Mouse (Mus musculus) cerebellum, postnatal 25 days (tissue): ENCODE results near the gene Tprn.

ENCODE experiments used
- DNase-seq, 2 experiments: peaks; one replicate each; pipeline ENCODE4 v3.0.0; 2021; ENCODE audit warnings: mixed read lengths in 2 of 2

Tprn gene

GRCm38 (mm10) chr2:25262291-25262767 is at the start of gene Tprn:
Gene Tprn (plus strand): TSS chr2:25262618.
- peak; percentile 97 to 98 for DNase-seq

GRCm38 (mm10) chr2:25213266-25213865 is 49.1 kb upstream of the Tprn start:
- DNase-seq = no peak

GRCm38 (mm10) chr2:25214444-25214843 is 48.0 kb upstream of the Tprn start, which contains the start of gene Stpg3:
Gene Stpg3 (minus strand): TSS chr2:25214637.
- DNase-seq = no peak

DNA sequence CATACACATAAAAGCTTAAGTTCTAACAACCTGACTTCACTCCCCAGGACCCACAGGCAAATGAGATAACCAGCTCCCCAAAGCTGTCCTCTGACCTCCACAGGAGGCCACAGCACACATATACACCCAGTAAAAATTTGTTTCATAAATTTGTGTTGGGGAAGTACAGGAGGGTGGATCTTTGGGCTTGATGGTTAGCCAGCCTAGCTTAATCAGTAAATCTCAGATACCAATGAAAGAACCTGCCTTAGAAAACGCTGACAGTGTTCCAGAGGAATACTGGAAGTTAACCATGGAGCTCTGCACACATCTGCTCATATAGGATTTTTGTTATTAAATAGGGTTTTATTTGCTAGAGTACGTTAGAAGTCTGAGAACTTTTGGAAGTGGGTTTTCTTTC is 44.8 kb upstream of the Tprn start:
- DNase-seq = no peak

- DNase-seq = no peak
Observed at GRCm38 (mm10) chr2:25218445-25218844, 44.0 kb upstream of the Tprn start, which contains the start of gene Fam166a. Gene Fam166a (plus strand): TSS chr2:25218745.

- DNase-seq = no peak
Observed at GRCm38 (mm10) chr2:25221331-25221772, 41.1 kb upstream of the Tprn start.

GRCm38 (mm10) chr2:25223681-25224491 is 38.5 kb upstream of the Tprn start:
- DNase-seq = peak in 1 of 2 experiments; percentile 85

DNA sequence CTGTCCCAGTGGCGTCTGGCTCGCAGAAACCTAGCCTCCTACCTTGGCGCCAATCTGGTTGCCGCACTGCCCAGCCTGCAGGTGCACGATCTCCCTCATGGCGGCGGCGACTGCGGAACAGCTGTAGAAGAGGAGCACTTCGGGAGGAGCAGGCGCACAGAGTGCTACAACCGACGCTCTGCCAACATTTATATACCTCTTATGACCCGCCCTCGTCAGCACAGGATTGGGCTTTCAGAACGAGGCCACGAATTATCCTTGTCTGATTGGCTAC is 38.0 kb upstream of the Tprn start, which contains the start of gene Tubb4b:
Gene Tubb4b, minus strand, starts transcription at position 211 of the 274 bp plus-strand sequence.
- no peak for DNase-seq

- peak; percentile 96 to 97 for DNase-seq
Observed at GRCm38 (mm10) chr2:25224766-25225752, 37.4 kb upstream of the Tprn start.

- DNase-seq = peak in 1 of 2 experiments; percentile 4
Observed at GRCm38 (mm10) chr2:25225811-25226379, 36.5 kb upstream of the Tprn start.

- DNase-seq = peak in 1 of 2 experiments; percentile 50
Observed at GRCm38 (mm10) chr2:25226864-25227263, 35.6 kb upstream of the Tprn start.

DNA sequence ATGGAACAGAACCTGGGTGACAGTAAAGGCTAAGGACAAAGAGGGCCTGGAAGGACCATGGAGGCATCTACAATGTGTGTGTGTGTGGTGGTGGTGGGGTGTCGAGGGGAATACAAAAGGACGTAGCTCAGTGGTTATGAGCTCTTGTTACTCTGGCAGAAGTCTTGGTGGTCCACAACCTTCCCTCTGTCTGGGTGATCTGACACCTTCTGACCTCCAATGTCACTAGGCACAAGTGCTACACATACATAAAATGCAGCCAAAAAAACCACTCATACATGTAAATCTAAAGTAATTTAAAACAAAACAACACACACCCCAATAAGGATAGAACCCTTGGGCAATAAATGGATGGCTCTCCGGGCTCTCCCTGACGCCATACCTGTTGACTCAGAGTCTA is 35.0 kb upstream of the Tprn start:
- peak in 1 of 2 experiments; percentile 12 for DNase-seq

DNA sequence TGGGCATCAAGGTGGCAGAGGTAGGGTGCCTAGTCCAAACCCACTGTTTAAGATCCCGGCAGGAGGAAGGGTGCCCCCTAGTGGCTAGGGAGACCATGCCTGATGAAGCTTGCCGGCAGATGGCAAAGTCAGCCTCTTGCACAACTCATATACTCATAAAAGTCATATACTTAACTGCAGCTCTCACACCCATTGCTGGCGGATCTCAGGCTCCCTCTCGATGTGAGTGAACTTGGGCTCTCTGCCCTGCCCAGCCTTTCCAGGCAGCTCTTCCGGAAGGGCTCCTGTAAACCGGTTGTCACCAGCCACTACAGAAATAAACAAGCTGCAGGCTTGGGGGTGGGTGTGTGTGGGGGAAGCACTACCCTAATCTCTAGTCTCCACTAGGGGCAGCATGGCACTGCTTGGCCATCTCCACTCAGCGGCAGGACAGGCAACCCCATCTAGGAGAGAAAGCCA is 34.0 kb upstream of the Tprn start:
- DNase-seq = peak; percentile 85 to 90

- peak in 1 of 2 experiments; percentile 33 for DNase-seq
Observed at GRCm38 (mm10) chr2:25228995-25229530, 33.4 kb upstream of the Tprn start.

DNA sequence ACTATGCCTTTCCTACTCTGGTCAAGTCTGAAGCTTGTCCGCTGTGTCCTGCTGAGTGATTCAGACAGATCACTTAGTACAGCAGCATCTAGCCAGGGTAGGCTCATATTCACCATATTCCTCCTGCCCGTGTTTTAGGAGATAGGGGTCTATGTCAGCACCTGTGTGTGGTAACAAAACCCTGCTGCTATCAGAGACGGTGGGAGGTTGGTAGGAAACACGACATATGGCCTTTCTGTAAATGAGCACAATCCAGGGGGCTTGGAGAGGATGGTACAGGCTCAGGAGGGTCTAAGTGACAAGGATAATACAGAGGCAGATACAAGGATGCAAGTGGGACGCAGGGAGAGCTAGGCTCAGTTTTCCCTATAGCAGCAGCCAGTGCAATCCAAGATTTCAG is 32.8 kb upstream of the Tprn start:
- no peak for DNase-seq

GRCm38 (mm10) chr2:25230581-25230980 is 31.8 kb upstream of the Tprn start:
- peak in 1 of 2 experiments; percentile 12 for DNase-seq

DNA sequence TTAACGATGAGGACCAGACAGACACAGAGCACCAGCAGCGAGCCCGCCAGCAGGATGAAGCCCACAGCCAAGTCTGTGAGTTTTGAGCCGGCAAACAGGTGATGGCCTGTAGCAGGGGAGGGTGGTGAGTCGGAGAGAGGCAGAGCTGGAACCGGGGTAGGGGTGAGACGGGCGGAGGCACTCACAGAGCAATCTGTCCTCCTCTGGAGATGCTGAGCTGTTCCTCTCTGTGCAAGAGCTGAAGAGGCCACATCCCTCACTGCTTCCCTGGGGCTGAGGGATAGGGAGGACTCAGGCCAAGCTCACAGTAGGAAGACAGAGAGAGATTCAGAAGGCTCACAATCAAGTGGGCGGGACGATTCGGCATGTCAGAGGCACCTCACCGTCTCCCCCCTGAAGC is 31.4 kb upstream of the Tprn start:
- no peak for DNase-seq

DNA sequence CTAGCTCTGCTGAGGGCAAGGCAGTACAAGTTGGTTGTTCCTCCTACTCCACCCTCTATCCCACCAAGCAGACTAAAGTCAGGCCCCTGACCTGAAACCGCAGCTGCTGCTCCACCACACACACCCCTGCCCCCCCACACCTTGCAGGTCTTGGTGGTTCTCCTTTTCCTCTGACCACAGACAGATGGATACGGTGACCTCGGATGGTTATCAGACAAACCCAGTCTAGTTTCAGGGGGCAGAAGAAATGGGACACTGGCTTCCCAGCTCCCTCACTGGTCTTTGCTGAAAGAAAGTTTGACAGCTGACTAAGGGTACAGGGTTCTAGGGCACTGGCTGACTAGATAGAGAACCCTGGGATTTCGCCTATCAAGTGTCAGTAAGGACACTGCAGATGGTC is 29.0 kb upstream of the Tprn start:
- peak in 1 of 2 experiments; percentile 8 for DNase-seq

GRCm38 (mm10) chr2:25234050-25234449 is 28.4 kb upstream of the Tprn start, which contains the start of gene Slc34a3:
Gene Slc34a3 (minus strand): TSS chr2:25234364.
- DNase-seq = peak in 1 of 2 experiments; percentile 2

DNA sequence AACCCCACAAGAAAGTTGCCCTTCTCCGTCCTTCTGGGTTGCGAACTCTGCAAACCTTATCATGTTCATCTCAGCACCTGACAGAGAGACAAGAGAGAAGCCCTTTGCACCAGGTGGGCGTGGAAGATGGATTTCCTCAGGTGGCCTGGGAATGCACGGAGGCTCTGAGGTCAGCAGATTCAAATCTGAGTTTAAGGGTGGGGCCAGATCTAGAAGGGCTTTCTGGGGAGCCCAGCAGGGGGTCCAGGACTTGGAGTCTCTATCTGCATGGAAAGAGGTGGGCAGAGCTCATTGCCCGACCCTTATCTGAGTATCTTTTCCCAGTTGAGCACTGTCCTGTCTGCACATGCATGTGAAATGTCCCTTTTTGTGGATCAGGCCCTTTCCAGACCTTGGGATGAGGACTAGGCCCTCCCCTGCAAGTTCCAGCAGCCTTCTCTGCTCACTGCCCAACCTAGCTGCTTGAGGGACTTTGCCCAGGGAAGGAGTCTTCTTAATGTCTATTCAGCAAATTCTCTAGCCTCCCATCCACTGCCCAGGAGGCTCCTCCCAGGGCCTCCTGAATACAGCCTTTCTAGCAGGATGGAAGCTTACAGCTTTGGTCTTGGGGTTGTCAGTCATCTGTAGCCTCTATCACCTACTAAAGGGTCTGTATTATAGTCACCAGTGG is 27.7 kb upstream of the Tprn start:
- peak in 1 of 2 experiments; percentile 17 for DNase-seq

GRCm38 (mm10) chr2:25236614-25237013 is 25.8 kb upstream of the Tprn start, which contains the start of gene Rnf224:
Gene Rnf224 (minus strand): TSS chr2:25236787.
- peak in 1 of 2 experiments; percentile 3 for DNase-seq
